Mouse (Mus musculus) right cerebral cortex, adult 2 months (tissue): ENCODE data around the gene Zbtb5.
"Not testable (repeated sequence)": the region's sequence is repeated elsewhere in the genome, so short reads cannot be mapped to it uniquely, and the experiment has no call there.

Experiments
- DNase-seq, 2 experiments: peaks; one replicate each; pipeline ENCODE4 v3.0.0; 2021 to 2022; ENCODE audit warnings: low spot score in 2 of 2

Gene Zbtb5

GRCm38 (mm10) chr4:45011581-45012104 lies 569 bp downstream of the Zbtb5 start:
- DNase-seq: peak in 1 of 2 experiments; percentile 70

- no peak for DNase-seq
Measured at GRCm38 (mm10) chr4:45010806-45011415, 1.3 kb downstream of the Zbtb5 start.

- no peak for DNase-seq
Measured at GRCm38 (mm10) chr4:45005452-45005851, 6.8 kb downstream of the Zbtb5 start.

- no peak for DNase-seq
Measured at GRCm38 (mm10) chr4:45000001-45000400, 12.2 kb downstream of the Zbtb5 start.

GRCm38 (mm10) chr4:44998071-44998470 lies 14.1 kb downstream of the Zbtb5 start:
- DNase-seq: no peak

- no peak for DNase-seq
Measured at GRCm38 (mm10) chr4:44994776-44995175, 17.4 kb downstream of the Zbtb5 start.

- DNase-seq: no peak
Measured at GRCm38 (mm10) chr4:44993847-44994246, 18.4 kb downstream of the Zbtb5 start.

- DNase-seq: not testable (repeated sequence)
Measured at GRCm38 (mm10) chr4:44993179-44993578, 19.0 kb downstream of the Zbtb5 start.

GRCm38 (mm10) chr4:44992330-44992729 lies 19.9 kb downstream of the Zbtb5 start:
- not testable (repeated sequence) for DNase-seq

GRCm38 (mm10) chr4:44990560-44990959 lies 21.7 kb downstream of the Zbtb5 start:
- no peak for DNase-seq

- DNase-seq: no peak
Measured at GRCm38 (mm10) chr4:44983131-44983740, 29.0 kb downstream of the Zbtb5 start.

- no peak for DNase-seq
Measured at GRCm38 (mm10) chr4:44982440-44983130, 29.6 kb downstream of the Zbtb5 start.

GRCm38 (mm10) chr4:44981974-44982287 lies 30.3 kb downstream of the Zbtb5 start:
- DNase-seq: no peak

- DNase-seq: peak; percentile 67 to 80
Measured at GRCm38 (mm10) chr4:44981280-44981973, 30.8 kb downstream of the Zbtb5 start, which contains the start of gene Grhpr. Gene Grhpr, plus strand, starts transcription at chr4:44981395.

GRCm38 (mm10) chr4:44979794-44980338 lies 32.3 kb downstream of the Zbtb5 start:
- no peak for DNase-seq

GRCm38 (mm10) chr4:44978175-44978574 lies 34.0 kb downstream of the Zbtb5 start:
- no peak for DNase-seq

GRCm38 (mm10) chr4:44976921-44977710 lies 35.1 kb downstream of the Zbtb5 start:
- no peak for DNase-seq

- DNase-seq: no peak
Measured at GRCm38 (mm10) chr4:44976026-44976615, 36.1 kb downstream of the Zbtb5 start.

- no peak for DNase-seq
Measured at GRCm38 (mm10) chr4:44974331-44974730, 37.9 kb downstream of the Zbtb5 start.

- no peak for DNase-seq
Measured at GRCm38 (mm10) chr4:44973871-44974270, 38.3 kb downstream of the Zbtb5 start.

GRCm38 (mm10) chr4:44973450-44973849 lies 38.8 kb downstream of the Zbtb5 start:
- DNase-seq: peak; percentile 93 to 95
